Mouse (Mus musculus) spleen, adult 2 months (tissue): ENCODE data around the gene Krtap12-1. TPM values are rescaled to one million over a fixed set of nuclear protein-coding genes. Genes with fewer than 3 reads are reported as not detected.

Experiments
- DNase-seq, 2 experiments: peaks; one replicate each; pipeline versions ENCODE4 v3.0.0 to v3.0.0-alpha.2; 2012 to 2021; ENCODE audit warnings: low spot score in 2 of 2, low read depth in 1 of 2
- H3K27ac ChIP-seq: fragments of 200-500 bp; 2 replicates; pipeline ENCODE4 v1.5.1; 2012; ENCODE audit warnings: low read length, inconsistent platforms; ENCODE audit not compliant: insufficient read depth
- H3K27me3 ChIP-seq: fragments of 200-500 bp; 2 replicates; pipeline ENCODE4 v1.6.1; 2012; ENCODE audit warnings: mild to moderate bottlenecking, moderate library complexity, low read length, inconsistent platforms; ENCODE audit not compliant: control insufficient read depth, insufficient read depth
- H3K36me3 ChIP-seq: fragments of 200-500 bp; 2 replicates; pipeline ENCODE4 v1.6.1; 2012; ENCODE audit warnings: mild to moderate bottlenecking, low read length, inconsistent platforms; ENCODE audit not compliant: control insufficient read depth, insufficient read depth
- H3K4me1 ChIP-seq: fragments of 200-500 bp; 2 replicates; pipeline ENCODE4 v1.6.1; 2011; ENCODE audit warnings: inconsistent platforms; ENCODE audit not compliant: control insufficient read depth, insufficient read depth, insufficient read length
- H3K4me3 ChIP-seq: fragments of 200-500 bp; 2 replicates; pipeline ENCODE4 v1.5.1; 2011; ENCODE audit warnings: mild to moderate bottlenecking, inconsistent platforms; ENCODE audit not compliant: insufficient read depth, insufficient read length; ENCODE audit errors: extremely low read depth
- CTCF ChIP-seq: fragments of 200-500 bp; IDR thresholded peaks from 2 replicates; pipeline ENCODE4 v1.5.1; 2011; ENCODE audit warnings: mild to moderate bottlenecking, inconsistent platforms; ENCODE audit not compliant: insufficient read depth, insufficient read length, insufficient replicate concordance; ENCODE audit errors: extremely low read depth
- POLR2A ChIP-seq: fragments of 200-500 bp; IDR thresholded peaks from 2 replicates; pipeline ENCODE4 v1.6.1; 2011; ENCODE audit warnings: low read depth, low read length, inconsistent platforms
- WGBS: fragments of 180-500 bp; shearing (Covaris S2); methylation state at CpG from one replicate; pipeline ENCODE4 v1.1.7; 2018; 5-methylcytosine and 5-hydroxymethylcytosine counted together
- polyA plus RNA-seq: library from polyadenylated mRNA; depleted of rRNA; stranded (reverse); fragments of >200 nt; gene quantifications from 2 replicates; pipeline ENCODE4 v1.2.3, GENCODE M21; 2012

Krtap12-1 gene
- polyA plus RNA-seq, 1 experiment, result not detected

GRCm38 (mm10) chr10:77713734-77714133 lies 6.7 kb upstream of the Krtap12-1 start:
- 12% methylated on average over 4 of the region's 4 CpGs for WGBS
- DNase-seq, result no peak
- Histone ChIP-seq H3K36me3 (no peaks in the 10 kb centered on the region), H3K27me3 (no peaks in the 10 kb centered on the region), H3K4me1 (peaks cover 8% of the 10 kb centered on the region), H3K4me3 (no peak overlapping the region), H3K27ac (no peak overlapping the region)
- no peak for TF ChIP-seq CTCF
- TF ChIP-seq POLR2A, result no peak

GRCm38 (mm10) chr10:77715507-77715906 lies 4.9 kb upstream of the Krtap12-1 start, which contains the start of gene Gm10142:
Gm10142 (plus strand) TSS chr10:77715807.
- H3K4me1 ChIP-seq, result peaks cover 8% of the 10 kb centered on the region
- no peaks in the 10 kb centered on the region for H3K36me3 ChIP-seq
- no peak within 1 kb of the TSS for H3K4me3 ChIP-seq
- H3K27ac ChIP-seq, result no peak within 1 kb of the TSS
- 88% methylated on average over 1 of the region's 1 CpGs for WGBS
- no peaks in the 10 kb centered on the region for H3K27me3 ChIP-seq
- no peak for DNase-seq
- TF ChIP-seq POLR2A, result no peak
- no peak for TF ChIP-seq CTCF

- DNase-seq, result no peak
- Histone ChIP-seq H3K4me3 (no peak overlapping the region), H3K27ac (no peak overlapping the region), H3K4me1 (no peaks in the 10 kb centered on the region), H3K36me3 (no peaks in the 10 kb centered on the region), H3K27me3 (no peaks in the 10 kb centered on the region)
- TF ChIP-seq CTCF (no peak), POLR2A (no peak)
- 78% methylated on average over 8 of the region's 8 CpGs for WGBS
Measured at GRCm38 (mm10) chr10:77724855-77725254, 4.5 kb downstream of the Krtap12-1 start.

GRCm38 (mm10) chr10:77726186-77726585 lies 5.8 kb downstream of the Krtap12-1 start, which contains the start of gene Gm10100:
Gm10100 (plus strand) TSS chr10:77726486.
- no peaks in the 10 kb centered on the region for H3K27me3 ChIP-seq
- WGBS, result 30% methylated on average over 3 of the region's 3 CpGs
- H3K4me1 ChIP-seq, result no peaks in the 10 kb centered on the region
- TF ChIP-seq CTCF (no peak), POLR2A (no peak)
- H3K27ac ChIP-seq, result no peak within 1 kb of the TSS
- no peaks in the 10 kb centered on the region for H3K36me3 ChIP-seq
- no peak for DNase-seq
- H3K4me3 ChIP-seq, result no peak within 1 kb of the TSS

GRCm38 (mm10) chr10:77728280-77728679 lies 7.9 kb downstream of the Krtap12-1 start:
- Histone ChIP-seq H3K27ac (no peak overlapping the region), H3K4me3 (no peak overlapping the region), H3K4me1 (no peaks in the 10 kb centered on the region), H3K27me3 (no peaks in the 10 kb centered on the region), H3K36me3 (no peaks in the 10 kb centered on the region)
- TF ChIP-seq CTCF, result no peak
- TF ChIP-seq POLR2A, result no peak
- 68% methylated on average over 4 of the region's 4 CpGs for WGBS
- no peak for DNase-seq

GRCm38 (mm10) chr10:77729241-77729640 lies 8.8 kb downstream of the Krtap12-1 start:
- TF ChIP-seq CTCF, result no peak
- TF ChIP-seq POLR2A, result no peak
- Histone ChIP-seq H3K27me3 (no peaks in the 10 kb centered on the region), H3K36me3 (no peaks in the 10 kb centered on the region), H3K4me3 (no peak overlapping the region), H3K4me1 (no peaks in the 10 kb centered on the region), H3K27ac (no peak overlapping the region)
- DNase-seq, result no peak
- WGBS, result 56% methylated on average over 4 of the region's 4 CpGs

GRCm38 (mm10) chr10:77735928-77736327 lies 15.5 kb downstream of the Krtap12-1 start:
- WGBS, result 88% methylated on average over 1 of the region's 1 CpGs
- Histone ChIP-seq H3K27ac (no peak overlapping the region), H3K4me1 (no peaks in the 10 kb centered on the region), H3K4me3 (no peak overlapping the region), H3K36me3 (no peaks in the 10 kb centered on the region), H3K27me3 (no peaks in the 10 kb centered on the region)
- TF ChIP-seq CTCF, result no peak
- TF ChIP-seq POLR2A, result no peak
- no peak for DNase-seq
